Mouse (Mus musculus): ENCODE data around the gene Mcm2. TPM values are rescaled to one million over a fixed set of nuclear protein-coding genes. Genes with fewer than 3 reads are reported as not detected.

The Mcm2 gene
- polyA plus RNA-seq, 1 experiment from 2014 or later: 16.2 TPM

DNA sequence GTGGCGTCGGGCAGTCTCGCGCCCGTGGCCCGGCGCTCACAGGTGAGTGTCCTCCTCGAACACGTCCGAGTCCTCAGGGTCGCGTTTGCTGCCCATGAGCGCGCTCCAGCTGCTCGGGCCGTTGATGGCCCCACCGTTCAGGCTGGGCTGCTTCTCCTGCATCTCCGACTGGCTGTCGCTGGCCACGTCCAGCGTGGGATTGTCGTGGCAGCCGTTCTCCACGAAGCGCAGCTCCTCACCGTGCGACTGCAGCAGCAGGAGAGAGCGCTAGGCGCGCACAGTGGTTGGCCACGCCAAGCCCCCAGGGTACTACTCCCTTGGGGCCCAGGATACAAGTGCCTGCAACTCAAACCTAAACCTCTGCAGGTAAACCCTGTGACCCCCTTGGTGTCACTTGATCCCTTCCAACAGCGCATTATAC, 55.8 kb downstream of the Mcm2 start:
- Histone ChIP-seq H3K4me1 (ENCODE audit: control insufficient read depth, insufficient read depth, low read length) (peaks cover 13% of the 10 kb centered on the region), H3K4me3 (ENCODE audit: low read depth, low read length) (peak overlapping the region; percentile 84), H3K27ac (ENCODE audit: low read length) (peak overlapping the region; percentile 85), H3K36me3 (ENCODE audit: control insufficient read depth, insufficient read depth, low read length) (peaks cover 14% of the 10 kb centered on the region; the same call in 1 of the 2 replicates), H3K27me3 (ENCODE audit: control insufficient read depth, insufficient read depth, low read depth, low read length) (no peaks in the 10 kb centered on the region), H3K9ac (ENCODE audit: low read depth, low read length) (peak overlapping the region; percentile 65), H3K4me2 (ENCODE audit: low read length) (peak overlapping the region; percentile 88), H3K9me3 (replicated peaks; ENCODE audit: control insufficient read depth, low read length, poor library complexity, severe bottlenecking) (no peaks in the 10 kb centered on the region)
- ATAC-seq: no peak; the same call in 1 of the 2 replicates
- WGBS: 1% methylated on average over 32 of the region's 32 CpGs

DNA sequence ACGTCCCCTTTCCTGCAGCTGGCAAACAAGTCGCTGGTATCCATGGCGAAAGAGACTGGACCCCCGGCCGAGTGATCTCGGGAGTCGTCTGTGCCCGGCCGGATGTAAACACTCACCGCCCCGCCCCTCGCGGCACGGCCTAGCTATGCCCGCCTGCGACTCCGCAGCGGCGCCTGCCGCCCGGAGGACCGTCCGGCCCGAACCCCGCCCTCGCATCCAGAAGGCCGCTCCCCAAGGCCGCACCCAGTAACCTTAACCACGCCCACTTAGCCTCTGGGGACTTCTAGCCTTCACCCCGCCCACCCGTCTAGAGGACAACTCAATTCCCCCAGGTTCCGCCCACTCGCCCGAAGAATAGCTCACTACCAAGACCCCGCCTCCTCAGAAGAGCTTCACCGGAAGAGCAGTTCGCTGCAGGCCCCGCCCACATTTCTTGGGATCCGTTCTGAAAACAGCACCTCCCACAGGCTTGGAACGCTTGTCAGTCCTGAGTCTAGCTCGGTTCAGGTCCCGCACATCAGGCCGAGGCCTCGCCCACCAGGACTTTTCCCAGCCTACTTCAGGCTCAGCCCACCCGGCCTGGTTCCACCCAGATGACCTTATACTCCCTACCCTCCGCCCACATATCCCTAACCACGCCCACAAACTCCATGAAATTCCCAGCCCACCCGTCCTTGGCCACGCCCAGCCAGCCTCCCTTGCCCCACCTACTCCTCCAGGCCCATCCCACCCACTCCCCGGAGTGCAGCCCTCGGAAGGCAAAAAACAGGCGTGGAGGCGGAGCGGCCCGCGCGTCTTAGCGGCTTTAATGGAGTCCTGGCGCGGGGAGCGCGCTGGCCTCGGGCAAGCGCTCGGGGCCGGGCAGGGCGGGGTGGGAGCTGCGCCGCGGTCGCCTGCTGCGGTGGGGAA, 56.5 kb downstream of the Mcm2 start, which contains the start of gene Abtb1:
TSS of gene Abtb1 (minus strand) at position 204 of the 909 bp plus-strand sequence.
- H3K4me1 ChIP-seq (ENCODE audit: control insufficient read depth, insufficient read depth, low read length): peaks cover 13% of the 10 kb centered on the region
- H3K36me3 ChIP-seq (ENCODE audit: control insufficient read depth, insufficient read depth, low read length): peaks cover 10% of the 10 kb centered on the region; the same call in 1 of the 2 replicates
- no peaks in the 10 kb centered on the region for H3K9me3 ChIP-seq (replicated peaks; ENCODE audit: control insufficient read depth, low read length, poor library complexity, severe bottlenecking)
- peak within 1 kb of the TSS; percentile 84 for H3K4me3 ChIP-seq (ENCODE audit: low read depth, low read length)
- ATAC-seq: peak; percentile 95
- WGBS: under 1% methylated on average over 63 of the region's 72 CpGs
- H3K4me2 ChIP-seq (ENCODE audit: low read length): peak within 1 kb of the TSS; percentile 88
- no peaks in the 10 kb centered on the region for H3K27me3 ChIP-seq (ENCODE audit: control insufficient read depth, insufficient read depth, low read depth, low read length)
- H3K9ac ChIP-seq (ENCODE audit: low read depth, low read length): peak within 1 kb of the TSS; percentile 76
- peak within 1 kb of the TSS; percentile 85 for H3K27ac ChIP-seq (ENCODE audit: low read length)

DNA sequence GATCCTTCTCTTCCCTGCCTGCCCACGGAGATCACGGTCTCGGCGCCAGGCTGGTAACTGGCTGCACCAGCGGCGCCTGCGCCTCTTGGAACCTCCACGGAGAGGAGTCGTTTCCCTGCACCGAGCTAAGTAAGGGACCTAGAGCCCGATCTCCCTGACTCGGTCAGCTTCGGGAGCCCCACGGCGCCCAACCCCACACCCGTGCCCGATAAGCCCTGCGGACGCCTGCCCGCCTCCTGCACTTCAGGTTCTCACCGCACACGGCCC, 57.1 kb downstream of the Mcm2 start:
- Histone ChIP-seq H3K27ac (ENCODE audit: low read length) (peak overlapping the region; percentile 82), H3K27me3 (ENCODE audit: control insufficient read depth, insufficient read depth, low read depth, low read length) (no peaks in the 10 kb centered on the region), H3K9ac (ENCODE audit: low read depth, low read length) (peak overlapping the region; percentile 76), H3K9me3 (replicated peaks; ENCODE audit: control insufficient read depth, low read length, poor library complexity, severe bottlenecking) (no peaks in the 10 kb centered on the region), H3K36me3 (ENCODE audit: control insufficient read depth, insufficient read depth, low read length) (peaks cover 10% of the 10 kb centered on the region; the same call in 1 of the 2 replicates), H3K4me2 (ENCODE audit: low read length) (peak overlapping the region; percentile 88), H3K4me1 (ENCODE audit: control insufficient read depth, insufficient read depth, low read length) (peaks cover 13% of the 10 kb centered on the region), H3K4me3 (ENCODE audit: low read depth, low read length) (peak overlapping the region; percentile 84)
- WGBS: under 1% methylated on average over 22 of the region's 22 CpGs
- ATAC-seq: no peak; the same call in 1 of the 2 replicates

DNA sequence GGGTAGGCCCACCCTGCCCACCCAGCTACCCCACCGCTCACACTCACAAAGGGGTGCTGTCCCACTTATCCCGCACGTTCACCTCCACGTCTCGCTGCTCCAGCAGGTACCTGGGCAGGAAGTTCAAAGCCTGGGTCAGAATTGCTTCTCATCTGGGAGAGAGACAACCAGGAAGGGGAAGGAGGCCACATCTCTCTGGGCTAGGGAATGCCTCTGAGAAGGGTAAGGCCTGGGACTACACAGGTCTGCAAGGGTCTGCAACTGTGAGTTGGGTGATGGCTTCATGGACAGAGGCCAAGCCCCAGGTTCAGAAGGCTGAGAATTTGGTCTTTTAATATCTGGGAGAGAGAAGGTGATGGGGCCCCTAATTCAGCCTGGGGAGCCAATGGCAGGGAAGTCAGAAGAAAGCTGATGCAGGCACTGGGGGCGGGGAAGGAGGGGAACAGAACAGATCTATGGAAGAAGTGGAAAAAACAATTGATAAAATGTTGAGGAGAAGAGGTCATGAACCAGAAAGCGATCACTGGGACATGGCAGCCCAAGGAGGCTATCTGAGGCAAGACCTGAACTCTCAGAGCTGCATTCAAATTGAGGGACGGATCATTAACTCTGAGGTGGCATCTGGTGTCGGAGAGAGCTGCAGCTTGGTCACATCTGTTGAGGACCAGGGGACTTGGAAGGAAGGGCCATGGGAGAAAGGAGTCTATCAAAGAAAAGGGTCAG, 57.6 kb downstream of the Mcm2 start:
- no peak for ATAC-seq
- H3K27ac ChIP-seq (ENCODE audit: low read length): peak overlapping the region; percentile 82
- H3K9ac ChIP-seq (ENCODE audit: low read depth, low read length): peak overlapping the region; percentile 76
- peak overlapping the region; percentile 88 for H3K4me2 ChIP-seq (ENCODE audit: low read length)
- H3K4me1 ChIP-seq (ENCODE audit: control insufficient read depth, insufficient read depth, low read length): peaks cover 13% of the 10 kb centered on the region
- H3K36me3 ChIP-seq (ENCODE audit: control insufficient read depth, insufficient read depth, low read length): peaks cover 13% of the 10 kb centered on the region
- H3K4me3 ChIP-seq (ENCODE audit: low read depth, low read length): peak overlapping the region; percentile 84
- H3K27me3 ChIP-seq (ENCODE audit: control insufficient read depth, insufficient read depth, low read depth, low read length): no peaks in the 10 kb centered on the region
- WGBS: 57% methylated on average over 9 of the region's 9 CpGs
- no peaks in the 10 kb centered on the region for H3K9me3 ChIP-seq (replicated peaks; ENCODE audit: control insufficient read depth, low read length, poor library complexity, severe bottlenecking)

DNA sequence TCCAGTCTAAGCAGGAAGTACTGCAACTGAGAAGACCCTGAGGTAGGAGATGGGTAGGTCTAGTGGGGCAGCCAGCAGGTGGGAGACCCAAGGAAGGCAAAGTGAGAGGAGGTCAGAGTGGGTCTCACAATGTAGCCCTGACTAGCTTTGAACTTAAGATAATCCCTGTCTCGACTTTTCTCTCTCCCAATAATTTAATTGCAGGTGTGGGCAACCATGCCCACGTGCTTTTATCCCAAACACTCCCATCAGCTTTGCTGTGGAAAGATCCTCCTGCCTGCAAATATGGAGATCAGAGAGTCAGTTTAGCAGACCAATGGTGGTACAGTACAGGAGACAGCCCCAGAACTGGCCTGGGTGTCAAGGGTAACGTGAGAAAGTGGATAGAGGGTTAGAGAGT, 58.4 kb downstream of the Mcm2 start:
- no peaks in the 10 kb centered on the region for H3K9me3 ChIP-seq (replicated peaks; ENCODE audit: control insufficient read depth, low read length, poor library complexity, severe bottlenecking)
- H3K27ac ChIP-seq (ENCODE audit: low read length): no peak overlapping the region
- no peak overlapping the region; the same call in 1 of the 2 replicates for H3K9ac ChIP-seq (ENCODE audit: low read depth, low read length)
- peaks cover 13% of the 10 kb centered on the region for H3K4me1 ChIP-seq (ENCODE audit: control insufficient read depth, insufficient read depth, low read length)
- ATAC-seq: no peak
- H3K4me3 ChIP-seq (ENCODE audit: low read depth, low read length): no peak overlapping the region
- peak overlapping the region; percentile 88 for H3K4me2 ChIP-seq (ENCODE audit: low read length)
- H3K36me3 ChIP-seq (ENCODE audit: control insufficient read depth, insufficient read depth, low read length): peaks cover 13% of the 10 kb centered on the region
- H3K27me3 ChIP-seq (ENCODE audit: control insufficient read depth, insufficient read depth, low read depth, low read length): no peaks in the 10 kb centered on the region
- WGBS: 71% methylated on average over 3 of the region's 3 CpGs

DNA sequence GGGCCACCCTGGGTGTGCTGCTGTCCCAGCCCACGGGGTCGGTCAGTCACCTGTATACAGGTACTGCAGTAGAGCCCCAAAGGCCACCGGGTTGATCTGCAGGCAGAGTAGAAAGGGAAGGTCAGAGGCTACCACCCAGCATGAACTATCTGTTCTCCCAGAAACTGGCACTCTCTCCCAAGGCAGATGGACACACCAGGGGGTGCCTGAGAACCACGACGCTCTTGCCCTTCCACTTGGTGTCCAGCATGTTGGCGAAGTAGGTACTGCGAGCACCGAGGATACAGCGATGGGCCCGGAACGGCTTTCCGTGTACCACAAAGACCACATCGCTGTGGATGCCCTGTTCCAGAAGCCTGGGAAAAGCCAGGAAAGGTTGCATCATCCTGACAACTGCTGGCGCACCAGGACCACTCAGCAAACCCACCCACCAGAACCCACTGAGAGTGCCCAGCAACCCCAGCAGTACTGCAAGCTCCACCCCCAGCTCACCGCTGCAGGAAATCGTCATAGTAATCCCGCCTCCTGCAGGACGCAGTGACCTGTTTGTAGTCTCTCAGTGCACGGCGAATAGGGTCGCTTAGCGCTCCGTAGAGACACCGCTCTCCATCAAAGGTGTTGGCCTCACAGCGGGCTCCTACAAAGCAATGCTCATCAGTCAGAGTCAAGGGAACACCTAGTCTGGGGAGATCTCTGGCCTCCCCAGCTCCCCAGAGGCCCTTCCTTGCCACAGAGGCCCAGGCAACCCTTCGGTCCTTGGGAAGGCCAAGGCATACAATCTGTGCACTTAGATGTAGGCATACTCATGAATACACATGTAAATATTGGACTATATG, 59.2 kb downstream of the Mcm2 start:
- no peaks in the 10 kb centered on the region for H3K27me3 ChIP-seq (ENCODE audit: control insufficient read depth, insufficient read depth, low read depth, low read length)
- peaks cover 13% of the 10 kb centered on the region for H3K4me1 ChIP-seq (ENCODE audit: control insufficient read depth, insufficient read depth, low read length)
- no peak overlapping the region for H3K27ac ChIP-seq (ENCODE audit: low read length)
- no peak for ATAC-seq
- H3K9ac ChIP-seq (ENCODE audit: low read depth, low read length): no peak overlapping the region
- WGBS: 82% methylated on average over 26 of the region's 26 CpGs
- H3K4me3 ChIP-seq (ENCODE audit: low read depth, low read length): no peak overlapping the region
- H3K36me3 ChIP-seq (ENCODE audit: control insufficient read depth, insufficient read depth, low read length): peaks cover 13% of the 10 kb centered on the region
- H3K4me2 ChIP-seq (ENCODE audit: low read length): no peak overlapping the region
- no peaks in the 10 kb centered on the region for H3K9me3 ChIP-seq (replicated peaks; ENCODE audit: control insufficient read depth, low read length, poor library complexity, severe bottlenecking)

DNA sequence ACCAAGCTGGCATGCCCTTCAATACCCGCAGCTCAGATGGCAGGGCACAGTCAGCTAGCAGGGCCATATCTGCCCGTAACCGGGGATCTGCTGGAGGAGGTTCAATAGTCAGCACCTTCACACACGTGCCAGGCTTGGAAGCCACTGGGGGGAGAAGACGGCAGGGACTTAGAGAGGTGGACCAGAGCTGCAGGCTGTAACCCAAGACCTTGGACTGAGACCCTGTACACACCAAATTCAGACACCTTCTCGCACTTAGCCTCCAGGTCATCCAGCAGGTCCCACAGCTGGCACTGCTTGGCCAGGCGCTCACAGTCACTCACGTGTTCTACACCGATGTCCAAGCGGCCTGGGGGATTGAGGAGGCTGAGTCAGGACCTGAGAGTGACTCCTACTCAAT, 60.0 kb downstream of the Mcm2 start:
- H3K36me3 ChIP-seq (ENCODE audit: control insufficient read depth, insufficient read depth, low read length): peaks cover 13% of the 10 kb centered on the region
- no peaks in the 10 kb centered on the region for H3K27me3 ChIP-seq (ENCODE audit: control insufficient read depth, insufficient read depth, low read depth, low read length)
- no peaks in the 10 kb centered on the region for H3K9me3 ChIP-seq (replicated peaks; ENCODE audit: control insufficient read depth, low read length, poor library complexity, severe bottlenecking)
- no peak overlapping the region for H3K4me3 ChIP-seq (ENCODE audit: low read depth, low read length)
- 94% methylated on average over 10 of the region's 10 CpGs for WGBS
- H3K9ac ChIP-seq (ENCODE audit: low read depth, low read length): no peak overlapping the region
- H3K4me2 ChIP-seq (ENCODE audit: low read length): no peak overlapping the region
- H3K27ac ChIP-seq (ENCODE audit: low read length): no peak overlapping the region
- H3K4me1 ChIP-seq (ENCODE audit: control insufficient read depth, insufficient read depth, low read length): peaks cover 13% of the 10 kb centered on the region
- no peak for ATAC-seq

DNA sequence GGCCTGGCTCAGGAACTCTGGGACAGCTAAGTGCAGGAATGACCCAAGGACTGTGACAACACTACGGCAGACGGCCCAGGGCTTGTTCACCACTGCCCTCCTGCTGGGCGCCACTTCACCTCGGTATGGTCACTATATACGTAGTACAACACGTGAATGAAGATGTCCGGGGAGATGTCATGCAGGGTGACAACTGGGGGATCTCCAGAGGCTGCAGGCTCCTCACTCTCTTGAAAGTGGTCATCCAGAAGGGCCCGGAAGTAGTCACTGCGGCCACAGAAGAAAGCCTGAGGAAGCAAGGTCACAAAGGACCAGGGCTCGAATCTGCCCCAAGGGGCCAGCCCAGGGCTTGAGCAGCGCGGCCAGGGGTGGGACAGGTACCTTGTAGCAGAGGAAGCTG, 60.6 kb downstream of the Mcm2 start:
- Histone ChIP-seq H3K4me3 (ENCODE audit: low read depth, low read length) (no peak overlapping the region), H3K9me3 (replicated peaks; ENCODE audit: control insufficient read depth, low read length, poor library complexity, severe bottlenecking) (no peaks in the 10 kb centered on the region), H3K4me2 (ENCODE audit: low read length) (no peak overlapping the region), H3K27me3 (ENCODE audit: control insufficient read depth, insufficient read depth, low read depth, low read length) (no peaks in the 10 kb centered on the region), H3K27ac (ENCODE audit: low read length) (no peak overlapping the region), H3K4me1 (ENCODE audit: control insufficient read depth, insufficient read depth, low read length) (peaks cover 13% of the 10 kb centered on the region), H3K9ac (ENCODE audit: low read depth, low read length) (no peak overlapping the region), H3K36me3 (ENCODE audit: control insufficient read depth, insufficient read depth, low read length) (peaks cover 13% of the 10 kb centered on the region)
- 92% methylated on average over 12 of the region's 12 CpGs for WGBS
- ATAC-seq: no peak

Data from midbrain, embryonic 16.5 days (tissue).